Mouse (Mus musculus): ENCODE measurements around the gene Dcaf11.
A peak's percentile ranks its signal among the peaks of the same experiment; 100 is the strongest.

Dcaf11 gene

DNA sequence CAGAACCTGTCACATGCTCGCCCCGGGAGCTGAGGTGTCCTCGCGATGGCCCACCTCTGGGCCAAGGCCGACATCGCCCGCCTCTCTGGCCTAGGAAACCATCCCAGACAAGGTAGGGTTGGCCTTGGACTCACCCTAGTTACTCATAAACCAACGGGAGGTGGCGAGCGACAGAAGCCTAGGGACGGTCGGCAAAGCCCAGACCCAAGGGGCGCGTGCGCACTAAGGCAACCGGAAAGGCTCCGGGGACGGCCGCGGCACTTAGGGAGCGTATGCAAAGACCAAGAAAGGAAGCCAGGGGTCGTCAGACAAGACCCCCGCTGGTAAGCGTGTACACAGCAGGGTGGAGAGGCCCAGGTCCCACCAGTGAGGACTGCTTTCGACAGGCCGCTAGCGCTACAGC lies at the start of gene Dcaf11:
Gene Dcaf11 (plus strand): TSS at position 208 of the 403 bp plus-strand sequence.
- DNase-seq, result peak; percentile 97

DNA sequence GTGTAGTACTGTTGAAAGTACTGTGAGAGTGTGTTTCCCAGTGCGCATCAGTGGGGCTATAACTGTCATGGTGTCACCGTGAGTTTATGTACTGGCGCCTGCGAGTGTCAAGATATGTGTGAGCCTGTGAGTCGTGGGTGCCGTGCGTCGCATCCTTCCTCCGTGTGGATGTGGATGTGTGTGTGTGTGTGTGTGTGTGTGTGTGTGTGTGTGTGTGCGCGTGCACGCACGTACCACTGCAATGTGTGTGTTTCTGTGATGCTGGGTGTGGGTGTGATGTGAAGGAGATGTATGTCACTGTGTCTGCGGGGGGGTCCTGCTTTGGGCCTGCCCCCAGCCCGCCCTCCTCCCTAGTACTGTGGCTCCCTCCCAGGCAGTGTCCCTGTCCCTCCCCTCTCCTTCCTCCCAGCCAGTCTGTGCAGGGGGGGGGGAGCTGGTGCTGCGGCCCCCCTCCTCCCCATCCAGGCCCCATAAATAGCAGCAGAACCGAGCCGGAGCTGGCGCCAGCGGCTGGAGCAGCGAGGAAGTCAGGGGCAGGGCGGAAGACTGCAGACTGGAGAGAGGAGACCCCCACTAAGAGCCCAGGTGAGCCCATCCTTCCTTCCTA lies 49.6 kb upstream of the Dcaf11 start, which contains the start of gene Cpne6:
Gene Cpne6 (plus strand): TSS at position 321 of the 607 bp plus-strand sequence.
- no peak for DNase-seq

DNA sequence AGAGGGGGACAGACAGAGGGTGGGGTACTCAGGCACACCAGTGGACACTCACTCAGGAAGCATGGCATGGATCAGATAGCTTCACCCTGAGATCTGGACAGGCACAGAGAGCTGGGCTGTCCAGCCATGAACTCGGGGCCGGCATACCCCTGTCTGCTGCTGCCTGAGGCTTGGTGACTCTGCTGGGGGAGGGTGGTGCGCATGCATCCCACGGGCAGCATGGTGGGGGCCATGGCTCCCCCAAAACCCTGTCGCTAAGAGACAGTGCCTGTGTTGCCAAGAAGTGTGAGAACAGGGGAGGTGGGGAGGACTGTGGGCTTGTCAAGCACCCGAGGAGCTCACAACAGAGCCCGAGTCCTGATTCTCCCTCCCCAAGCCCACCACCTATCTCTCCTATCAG lies 48.8 kb upstream of the Dcaf11 start:
- DNase-seq, result no peak

DNA sequence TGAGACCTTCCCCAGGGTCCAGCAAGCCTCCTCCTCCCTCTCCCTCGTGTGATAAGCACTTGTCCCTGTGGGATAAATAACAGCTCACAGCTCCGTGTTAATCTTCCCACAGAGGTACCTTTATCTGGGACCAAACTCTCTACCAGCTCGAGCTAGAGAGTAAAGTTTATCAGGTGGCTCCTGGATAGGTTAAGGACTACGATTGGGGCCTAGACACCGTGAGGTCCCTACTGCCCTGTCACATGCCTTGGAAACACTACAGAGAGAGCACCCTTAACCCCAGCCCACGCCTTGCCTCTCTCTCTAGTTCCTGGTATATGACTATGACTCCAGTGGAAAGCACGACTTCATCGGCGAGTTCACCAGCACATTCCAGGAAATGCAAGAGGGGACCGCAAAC lies 45.9 kb upstream of the Dcaf11 start:
- DNase-seq, result no peak

DNA sequence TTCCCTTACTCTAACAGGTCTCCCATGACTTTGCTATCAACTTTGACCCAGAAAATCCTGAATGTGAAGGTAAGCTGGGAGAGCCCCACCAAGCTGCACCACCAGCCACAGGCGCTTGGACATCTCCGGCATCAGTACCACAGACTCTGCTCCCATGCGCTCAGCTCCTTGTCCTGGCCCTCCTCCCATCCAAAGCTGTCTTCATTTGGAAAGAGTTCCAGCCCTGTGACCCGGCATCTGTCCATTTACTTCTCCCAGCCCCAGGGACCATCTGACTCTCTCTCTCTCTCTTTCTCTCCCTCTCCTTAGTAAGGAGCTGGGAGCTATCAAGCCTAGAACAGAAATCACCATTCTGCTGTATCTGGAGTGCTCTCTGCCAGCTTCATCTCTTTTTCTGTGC lies 44.0 kb upstream of the Dcaf11 start:
- no peak for DNase-seq

DNA sequence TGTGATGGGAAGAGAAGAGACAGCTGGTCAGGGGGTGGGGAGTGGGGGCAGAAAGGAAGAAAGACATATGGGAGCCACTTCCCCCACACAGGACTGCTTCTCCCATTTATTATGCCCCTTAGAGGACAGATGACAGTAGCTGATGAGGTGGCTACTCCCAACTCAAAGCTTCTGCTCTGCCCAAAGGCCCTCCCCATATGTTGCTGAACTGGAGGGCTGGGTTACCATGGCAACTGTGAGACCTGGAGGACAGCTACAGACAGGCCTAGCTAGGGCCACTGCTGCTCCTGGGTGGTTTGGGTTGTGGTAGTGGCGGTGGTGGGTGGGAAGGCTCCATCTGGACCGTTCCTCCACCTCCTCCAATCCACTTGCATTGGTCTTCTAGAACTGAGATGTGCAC lies 40.9 kb upstream of the Dcaf11 start:
- DNase-seq, result no peak

DNA sequence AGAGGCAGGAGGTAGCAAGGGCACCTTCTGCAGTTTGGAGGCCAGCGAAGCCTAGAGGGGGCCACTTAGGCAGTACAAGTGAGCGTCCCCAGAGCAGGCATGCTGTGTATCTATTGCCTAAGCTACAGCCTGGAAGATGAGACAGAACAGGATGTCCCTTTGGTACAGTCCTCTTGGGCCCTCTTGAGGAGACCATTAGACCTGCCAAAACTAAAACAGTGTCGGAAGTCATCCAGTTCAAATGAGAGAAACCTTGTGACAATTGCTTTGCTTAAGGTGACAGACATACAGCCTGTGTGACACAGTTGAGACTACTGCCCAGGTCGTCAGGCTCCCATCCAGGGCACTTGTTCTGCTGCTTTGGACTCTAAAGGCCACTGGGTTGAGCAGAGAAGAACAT lies 40.2 kb upstream of the Dcaf11 start:
- DNase-seq, result no peak

DNA sequence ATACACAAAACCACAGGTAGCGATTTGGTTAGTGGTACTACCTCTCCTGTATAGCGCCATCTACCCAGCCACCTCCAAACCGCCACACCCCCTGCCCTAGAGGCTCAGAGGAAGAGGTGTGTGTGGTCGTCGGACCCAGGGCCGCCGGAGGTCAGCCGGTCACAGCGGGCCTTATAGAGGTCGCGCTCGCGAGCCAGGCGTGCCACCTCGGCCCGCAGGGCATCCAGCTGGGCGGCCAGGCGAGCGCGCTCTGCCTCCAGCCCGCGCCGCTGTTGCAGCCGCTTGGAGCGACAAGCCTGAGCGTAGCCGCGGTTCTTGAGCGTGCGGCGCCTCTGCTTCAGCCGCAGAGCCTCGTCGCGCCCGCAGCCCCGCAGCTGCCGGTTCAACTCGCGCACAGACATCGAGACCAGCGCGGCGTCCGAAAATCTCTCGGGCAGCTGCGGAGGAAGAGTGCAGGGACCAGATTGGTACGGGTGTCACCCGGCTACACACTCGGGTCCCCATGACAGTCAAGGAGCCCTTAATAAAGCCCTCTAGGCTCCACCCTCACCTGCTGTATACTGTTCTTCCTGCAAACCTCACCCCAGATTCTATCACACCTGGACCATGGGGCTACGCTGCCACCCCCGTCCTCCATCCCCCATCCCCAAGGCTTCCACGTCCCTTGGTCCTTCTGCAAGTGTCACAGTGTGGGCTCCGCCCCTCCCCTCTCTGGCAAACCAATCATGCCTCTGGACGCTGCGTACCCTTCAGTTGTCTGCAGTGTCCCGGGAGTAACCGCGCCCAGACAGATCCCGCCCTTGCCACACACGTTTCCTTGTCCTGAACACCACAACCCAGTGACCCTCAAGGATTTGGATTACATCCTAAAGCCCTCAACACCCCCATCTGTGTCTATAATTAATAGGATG lies 39.1 kb upstream of the Dcaf11 start:
- no peak for DNase-seq

DNA sequence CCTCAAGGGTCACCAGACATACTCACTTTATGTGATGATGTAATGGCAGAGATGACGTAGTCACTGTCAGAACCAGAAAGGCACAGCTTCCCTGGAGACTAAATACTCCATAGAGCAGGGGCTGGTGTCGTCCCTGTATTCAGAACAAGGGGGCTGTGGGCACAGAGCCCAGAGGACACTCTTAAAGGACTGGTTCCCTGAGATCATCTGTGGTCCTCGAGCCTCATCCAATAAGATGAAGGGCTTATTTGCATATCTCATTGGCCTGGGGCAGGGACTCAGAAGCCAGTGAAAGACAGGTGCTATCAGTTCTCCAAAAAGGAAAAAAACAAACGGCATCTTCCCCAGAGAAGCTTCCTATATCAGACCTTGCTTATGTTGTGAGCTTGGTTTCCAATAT lies 35.7 kb upstream of the Dcaf11 start:
- no peak for DNase-seq

DNA sequence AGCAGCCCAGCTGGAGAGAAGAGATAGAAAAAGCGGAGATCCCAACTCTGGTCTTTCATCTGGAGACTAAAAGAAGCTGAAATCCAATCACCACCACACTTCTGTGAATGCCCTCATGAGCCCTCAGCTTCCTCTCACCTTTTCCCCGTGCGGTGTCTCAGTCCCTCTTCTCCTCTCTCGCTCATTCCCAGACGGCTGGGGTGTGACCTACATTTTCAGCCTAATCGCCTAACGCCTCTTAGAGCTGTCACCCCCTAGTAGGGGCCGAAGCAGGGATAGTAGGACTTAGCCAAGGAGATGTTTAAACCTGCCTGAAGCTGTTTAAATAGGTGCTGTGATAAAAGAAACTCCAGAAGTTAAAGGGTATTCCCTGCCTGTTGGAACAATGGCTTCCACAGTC lies 35.0 kb upstream of the Dcaf11 start, which contains the start of gene Nrl:
Gene Nrl (minus strand): TSS at position 197 of the 400 bp plus-strand sequence.
- no peak for DNase-seq

DNA sequence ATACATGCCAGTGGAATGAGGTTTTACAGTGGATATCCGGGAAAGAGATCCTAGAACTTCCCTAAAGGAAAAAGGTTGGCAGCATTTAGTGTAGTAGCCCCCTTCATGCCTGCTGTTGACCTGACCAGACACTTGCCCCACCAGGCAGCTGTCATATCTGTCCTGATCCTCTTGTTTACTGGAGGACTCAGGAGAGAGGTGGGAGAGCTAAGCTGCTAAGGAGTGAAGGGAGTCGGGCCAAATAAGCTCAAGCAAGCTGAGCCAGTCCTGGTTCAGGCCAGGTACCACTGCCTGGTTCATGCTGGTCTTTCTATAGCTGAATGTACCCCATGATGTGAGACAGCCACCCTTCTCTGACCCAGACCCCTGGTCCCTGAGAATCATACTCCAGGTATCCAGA lies 33.1 kb upstream of the Dcaf11 start:
- no peak for DNase-seq

DNA sequence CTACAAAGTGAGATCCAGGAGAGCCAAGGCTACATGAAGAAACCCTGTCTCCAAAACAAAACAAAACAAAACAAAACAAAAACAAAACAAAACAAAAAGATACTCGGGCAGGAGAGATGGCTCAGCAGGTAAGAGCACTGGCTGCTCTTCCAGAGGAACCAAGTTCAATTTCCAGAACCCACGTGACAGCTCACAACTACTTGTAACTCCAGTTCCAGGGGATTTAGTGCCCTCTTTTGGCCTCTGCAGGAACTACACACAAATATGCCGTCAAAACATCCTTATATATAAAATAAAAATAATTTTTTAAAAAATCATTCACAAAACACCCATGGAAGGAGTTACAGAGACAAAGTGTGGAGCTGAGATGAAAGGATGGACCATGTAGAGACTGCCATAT lies 31.9 kb upstream of the Dcaf11 start:
- peak; percentile 30 for DNase-seq

DNA sequence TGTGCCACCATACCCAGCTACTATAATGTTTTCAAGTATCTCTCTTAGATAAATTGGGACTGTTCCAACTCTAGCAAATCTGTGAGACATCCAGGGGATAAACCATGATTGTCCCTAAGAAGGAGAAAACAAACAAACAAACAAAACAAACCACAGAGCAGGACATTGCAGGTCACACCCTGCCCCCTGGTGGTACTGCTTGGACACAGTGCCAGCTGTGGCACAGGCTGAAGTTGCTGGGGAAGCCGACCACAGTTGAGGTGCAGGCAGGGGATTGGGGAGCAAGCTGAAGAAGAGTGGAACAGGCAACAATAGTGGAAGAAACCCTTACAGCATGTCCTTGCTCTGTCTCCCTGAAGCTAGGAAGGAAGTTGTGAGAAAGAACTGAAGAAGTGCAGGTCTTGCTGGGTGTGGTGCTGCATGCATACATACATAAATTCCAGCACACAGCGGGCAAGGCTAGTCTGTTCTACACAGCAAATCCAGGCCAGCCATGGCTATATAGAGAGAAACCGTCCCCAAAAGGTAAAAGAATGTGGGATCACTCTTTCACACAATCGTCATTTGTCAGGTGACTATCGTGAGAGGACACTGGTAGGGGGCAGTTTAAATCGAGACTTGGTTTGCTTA lies 23.6 kb upstream of the Dcaf11 start:
- DNase-seq, result peak; percentile 20

DNA sequence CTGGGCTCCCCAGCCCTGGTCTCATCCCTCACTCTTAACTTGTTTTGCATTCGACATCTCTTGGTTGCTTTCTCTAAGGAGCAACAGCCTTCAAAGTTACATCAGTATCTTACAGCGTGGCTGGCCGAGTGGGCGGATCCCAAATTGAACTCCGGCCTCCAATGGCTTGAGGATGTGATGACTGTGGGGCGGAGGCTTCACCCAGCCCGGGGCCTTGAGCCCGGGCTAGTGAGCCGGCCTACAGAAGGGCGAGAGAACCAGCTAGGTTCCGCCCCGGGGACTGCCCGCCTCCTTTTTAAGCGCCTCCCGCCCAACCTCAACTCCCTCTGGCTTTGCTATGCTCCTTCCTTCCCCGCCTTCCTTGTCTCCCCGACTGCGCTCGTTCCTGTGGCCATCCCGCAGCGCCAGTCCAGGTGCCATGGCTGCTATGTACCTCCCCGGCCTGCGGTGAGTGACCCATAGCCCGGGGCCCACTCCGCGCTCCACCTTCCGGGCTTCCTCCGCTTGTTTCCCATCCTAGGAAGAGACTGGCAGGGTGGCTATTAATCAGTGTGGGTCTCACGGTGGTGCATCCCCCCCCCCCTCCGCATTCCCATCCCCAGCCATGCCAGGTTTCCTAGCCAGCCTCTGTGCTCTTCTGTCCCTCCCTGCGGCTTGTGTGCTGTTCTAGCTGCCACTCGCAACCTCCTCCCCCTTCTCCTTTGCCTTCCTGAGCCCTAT lies 19.6 kb upstream of the Dcaf11 start, which contains the start of gene Pck2:
Gene Pck2 (plus strand): TSS at position 200 of the 720 bp plus-strand sequence.
- DNase-seq, result peak; percentile 92

DNA sequence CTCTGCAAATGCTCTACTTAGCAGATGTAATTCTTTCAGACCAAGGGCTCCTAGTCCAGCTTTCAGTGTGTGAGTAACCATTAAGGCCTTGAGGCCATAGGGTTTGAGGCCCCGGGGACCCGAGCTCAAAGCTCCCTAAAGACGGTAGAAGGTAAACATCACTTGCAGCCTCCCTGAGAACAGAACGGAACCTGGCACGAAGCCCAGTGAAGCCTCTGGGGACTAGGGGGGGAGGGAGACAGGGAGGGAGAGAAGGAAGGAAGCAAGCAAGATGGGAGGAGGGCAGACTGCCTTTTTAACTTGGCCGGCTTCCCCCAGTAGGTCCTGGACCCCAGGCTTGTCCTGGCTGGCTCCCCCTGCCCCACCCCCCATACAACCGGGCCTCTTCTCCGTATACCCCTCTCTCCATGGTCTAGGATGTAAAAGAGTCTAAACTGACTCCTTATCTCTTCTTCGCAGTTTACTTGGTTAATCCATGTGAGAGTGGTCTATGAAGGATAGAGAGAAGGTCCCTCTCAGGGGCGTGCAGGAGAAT lies 19.0 kb upstream of the Dcaf11 start:
- DNase-seq, result peak; percentile 57

DNA sequence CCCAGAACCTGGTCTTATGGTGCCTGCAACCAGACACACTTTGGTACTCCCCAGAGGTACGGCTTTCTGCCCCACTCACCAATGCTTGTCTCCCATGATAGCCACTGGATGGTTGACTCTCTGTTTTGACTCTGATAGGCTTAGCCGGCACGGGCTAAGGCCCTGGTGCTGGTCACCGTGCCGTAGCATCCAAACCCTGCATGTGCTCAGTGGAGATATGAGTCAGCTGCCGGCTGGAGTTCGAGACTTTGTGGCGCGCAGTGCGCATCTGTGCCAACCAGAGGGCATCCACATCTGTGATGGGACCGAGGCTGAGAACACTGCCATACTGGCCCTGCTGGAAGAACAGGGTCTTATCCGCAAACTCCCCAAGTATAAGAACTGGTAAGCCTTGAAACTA lies 17.5 kb upstream of the Dcaf11 start:
- no peak for DNase-seq

DNA sequence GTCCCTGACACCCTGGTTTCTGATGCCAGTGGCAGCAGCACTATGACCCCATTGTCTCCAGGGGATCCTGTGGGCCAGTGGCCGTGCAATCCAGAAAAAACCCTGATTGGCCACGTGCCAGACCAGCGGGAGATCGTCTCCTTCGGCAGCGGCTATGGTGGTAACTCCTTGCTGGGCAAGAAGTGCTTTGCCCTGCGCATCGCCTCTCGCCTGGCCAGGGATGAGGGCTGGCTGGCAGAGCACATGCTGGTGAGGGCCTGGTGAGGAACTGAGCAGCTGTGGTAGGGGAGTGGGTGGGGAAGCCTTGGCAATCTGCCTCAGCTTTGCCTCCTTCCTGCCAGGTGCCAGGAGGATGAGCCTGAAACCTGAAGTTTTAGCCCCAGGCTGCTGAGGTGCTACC lies 15.5 kb upstream of the Dcaf11 start:
- DNase-seq, result no peak

DNA sequence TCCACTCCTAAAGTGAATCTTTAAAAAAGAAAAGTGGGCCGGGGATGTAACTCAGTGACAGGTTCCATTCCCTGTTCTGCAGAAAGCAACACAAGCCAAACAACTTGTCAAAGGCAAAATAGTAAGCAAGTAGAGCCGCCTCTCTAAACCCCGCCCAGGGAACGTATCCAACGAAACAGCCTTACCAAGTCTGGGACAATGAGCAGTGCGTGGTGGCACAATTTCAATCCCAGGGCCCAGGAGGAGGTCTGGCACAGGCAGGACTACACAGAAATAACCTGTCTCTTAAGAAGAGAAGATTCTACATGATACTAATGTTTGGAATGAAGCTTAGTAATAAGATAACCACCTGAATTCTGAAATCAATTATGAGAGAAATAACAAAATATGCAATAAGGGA lies 9.6 kb upstream of the Dcaf11 start:
- no peak for DNase-seq

DNA sequence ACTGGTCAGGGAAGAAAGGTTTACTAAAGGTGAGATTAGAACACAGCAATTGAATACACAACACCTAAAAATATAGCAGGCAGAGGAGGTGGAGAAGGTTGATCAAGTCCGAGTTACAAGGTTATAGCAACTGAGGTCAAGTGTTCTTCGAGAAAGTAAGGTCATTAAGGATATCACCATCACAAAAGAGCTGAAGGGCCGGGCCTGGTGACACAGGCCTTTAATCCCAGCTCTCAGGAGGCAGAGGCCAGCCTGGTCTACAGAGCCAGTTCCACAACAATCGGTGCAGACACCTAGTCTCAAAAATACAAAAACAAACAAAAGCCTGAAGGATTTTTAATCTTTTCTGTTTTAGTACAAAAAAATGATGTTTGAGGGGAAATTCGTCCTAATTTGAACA lies 8.5 kb upstream of the Dcaf11 start:
- no peak for DNase-seq

DNA sequence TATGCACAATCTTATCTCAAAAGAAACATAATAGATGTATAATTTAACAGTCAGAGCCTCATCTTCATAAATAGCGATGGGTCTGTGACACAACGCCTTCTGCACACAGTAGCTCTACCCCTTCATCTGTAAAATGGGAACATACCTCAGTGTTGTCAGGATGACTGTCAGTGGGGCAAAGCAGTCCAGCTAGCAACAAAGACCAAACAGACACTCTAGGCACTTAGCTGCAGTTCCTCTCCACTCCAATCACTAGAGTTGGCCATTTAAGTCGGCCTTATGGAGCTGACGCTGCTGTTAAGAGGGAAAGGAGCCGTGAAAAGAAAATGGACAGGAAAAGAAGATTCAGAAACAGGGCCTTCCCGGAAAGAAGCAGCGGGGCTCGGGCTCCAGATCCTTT lies 8.0 kb upstream of the Dcaf11 start:
- DNase-seq, result no peak

DNA sequence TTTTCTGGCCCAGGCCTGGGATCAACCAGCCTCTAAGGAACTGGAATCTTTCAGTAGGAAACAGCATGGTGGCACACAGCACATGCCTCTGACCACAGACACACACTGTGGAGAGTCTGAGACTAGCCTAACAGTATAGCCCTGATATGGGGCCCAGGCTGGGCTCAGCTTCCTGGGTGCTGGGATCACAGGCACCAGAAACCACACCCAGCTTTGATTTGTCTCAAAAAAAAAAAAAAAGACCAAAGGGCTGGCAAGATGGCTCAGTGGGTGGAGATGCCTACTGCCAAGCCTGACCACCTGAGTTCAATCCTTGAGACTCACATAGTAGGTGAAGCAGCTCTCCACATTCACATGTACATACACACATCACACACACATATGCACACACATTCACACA lies 5.2 kb upstream of the Dcaf11 start:
- DNase-seq, result no peak

DNA sequence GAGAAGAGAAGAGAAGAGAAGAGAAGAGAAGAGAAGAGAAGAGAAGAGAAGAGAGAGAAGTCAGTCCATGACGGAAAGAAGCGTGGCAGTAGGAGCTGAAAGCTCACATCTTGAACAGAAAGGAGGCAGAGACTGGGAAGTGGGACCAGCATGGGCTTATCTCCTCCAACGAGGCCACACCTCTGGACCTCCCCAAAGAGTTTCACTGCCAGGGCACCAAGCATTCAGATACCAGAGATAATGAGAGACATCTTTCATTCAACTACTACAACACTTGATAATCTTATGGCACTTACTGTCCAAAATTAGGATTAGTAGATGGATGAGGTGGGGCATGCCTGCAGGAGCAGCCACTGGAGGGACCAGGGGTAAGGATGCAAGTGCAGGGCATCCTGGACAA lies 4.0 kb upstream of the Dcaf11 start:
- DNase-seq, result no peak

DNA sequence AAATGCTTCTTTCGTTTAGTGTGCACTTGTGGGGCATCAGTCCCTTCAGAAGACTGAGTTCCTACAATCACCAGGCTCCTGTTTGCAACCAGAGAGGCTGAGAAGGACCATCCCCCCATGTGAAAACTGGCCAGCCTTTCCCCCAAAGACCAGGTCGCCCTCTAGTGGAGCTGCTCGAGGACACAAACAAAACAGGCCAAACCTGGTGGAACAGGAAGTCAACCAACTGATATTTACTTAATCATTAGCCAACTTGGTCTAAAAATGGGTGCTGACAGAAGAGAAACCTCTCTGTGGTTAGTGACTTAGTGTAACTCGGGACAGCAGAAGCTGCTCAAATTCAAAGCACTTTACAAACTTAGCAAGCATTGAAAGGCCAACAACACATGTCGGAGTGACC lies 2.8 kb upstream of the Dcaf11 start:
- DNase-seq, result peak; percentile 89
